Mouse (Mus musculus): ENCODE results near the gene Rhbdf2. TPM values are rescaled to one million over a fixed set of nuclear protein-coding genes. Genes with fewer than 3 reads are reported as not detected.
"Not testable (repeated sequence)": the region's sequence is repeated elsewhere in the genome, so short reads cannot be mapped to it uniquely, and the experiment has no call there.

The Rhbdf2 gene
- polyA plus RNA-seq, 1 experiment from 2014 or later, result 7.1 TPM

DNA sequence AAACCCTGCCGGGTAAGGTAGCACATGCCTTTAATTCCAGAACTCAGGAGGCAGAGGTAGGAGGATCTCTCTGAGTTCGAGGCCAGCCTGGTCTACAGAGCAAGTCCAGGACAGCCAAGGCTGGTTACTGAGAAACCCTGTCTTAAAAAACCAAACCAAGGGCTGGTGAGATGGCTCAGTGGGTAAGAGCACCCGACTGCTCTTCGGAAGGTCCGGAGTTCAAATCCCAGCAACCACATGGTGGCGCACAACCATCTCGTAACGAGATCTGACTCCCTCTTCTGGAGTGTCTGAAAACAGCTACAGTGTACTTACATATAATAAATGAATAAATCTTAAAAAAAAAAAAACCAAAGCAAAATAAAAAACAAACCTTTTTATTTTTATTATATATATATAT lies 9.8 kb upstream of the Rhbdf2 start:
- not testable (repeated sequence) for H3K4me2 ChIP-seq; H3K9ac ChIP-seq; ATAC-seq (ENCODE audit: insufficient number of reproducible peaks, low FRiP score, low TSS enrichment, low read depth); H3K4me1 ChIP-seq; H3K27ac ChIP-seq; H3K4me3 ChIP-seq; H3K36me3 ChIP-seq; H3K27me3 ChIP-seq; H3K9me3 ChIP-seq
- 70% methylated on average over 8 of the region's 8 CpGs for WGBS

DNA sequence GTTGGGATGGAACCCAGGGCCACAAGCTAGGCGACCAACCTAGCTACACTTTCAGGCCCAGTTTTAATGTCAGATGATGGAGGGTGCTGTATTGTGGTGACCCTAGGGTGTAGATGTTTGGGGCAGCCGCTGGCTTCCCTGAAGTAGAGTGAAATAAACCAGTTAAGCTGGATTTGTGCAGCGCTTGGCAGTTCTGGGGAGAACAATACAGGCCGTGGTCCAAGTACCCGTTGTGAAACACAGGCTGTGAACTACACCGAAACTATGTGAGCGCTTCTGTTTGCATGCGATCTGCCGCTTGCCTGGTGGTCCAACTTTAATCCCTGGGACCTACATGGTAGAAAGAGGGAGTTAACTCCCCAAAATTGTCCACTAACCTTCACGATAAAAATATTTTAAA lies 6.1 kb upstream of the Rhbdf2 start:
- Histone ChIP-seq H3K27me3 (no peaks in the 10 kb centered on the region), H3K4me2 (no peak overlapping the region), H3K4me3 (no peak overlapping the region), H3K9ac (no peak overlapping the region), H3K4me1 (no peaks in the 10 kb centered on the region), H3K36me3 (no peaks in the 10 kb centered on the region), H3K27ac (no peak overlapping the region), H3K9me3 (no peaks in the 10 kb centered on the region)
- 67% methylated on average over 10 of the region's 10 CpGs for WGBS
- no peak for ATAC-seq (ENCODE audit: insufficient number of reproducible peaks, low FRiP score, low TSS enrichment, low read depth)

DNA sequence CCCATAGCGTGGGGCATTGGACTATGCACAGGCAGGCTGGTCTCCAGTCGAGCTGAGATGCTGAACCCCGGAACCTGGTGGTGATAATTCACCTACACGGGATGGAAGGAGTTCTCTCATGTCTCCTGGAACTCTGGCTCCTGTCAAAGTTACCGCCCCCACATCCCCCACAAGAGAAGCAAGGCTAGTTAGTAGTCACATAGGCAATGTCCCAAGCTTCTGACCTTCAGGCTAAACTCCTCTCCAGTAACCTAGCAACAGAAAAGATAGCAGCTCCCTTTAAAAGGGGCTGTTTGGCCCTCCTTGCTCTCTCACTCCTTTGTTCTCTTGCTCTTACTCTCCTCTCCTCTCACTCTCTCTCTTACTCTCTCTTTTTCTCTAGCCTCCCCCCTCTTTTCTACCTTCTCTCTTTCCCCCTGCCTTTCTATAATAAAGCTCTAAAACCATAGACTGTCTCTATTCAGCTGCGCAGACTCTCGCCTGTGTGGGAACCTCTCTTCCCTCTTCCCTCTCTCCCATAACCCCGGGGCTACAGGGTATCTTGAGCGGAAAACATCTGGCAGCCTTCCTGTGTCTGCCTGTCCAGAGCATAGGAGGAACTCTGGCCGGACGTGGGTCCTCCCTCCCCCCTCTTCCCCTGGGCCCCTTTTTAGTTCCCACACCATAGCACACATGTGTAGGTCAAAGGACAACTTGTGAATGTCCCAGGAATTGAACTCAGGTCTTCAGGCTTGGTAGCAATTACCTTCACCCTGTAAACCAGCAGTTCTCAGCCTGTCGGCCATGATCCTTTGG lies 3.5 kb upstream of the Rhbdf2 start:
- H3K36me3 ChIP-seq, result no peaks in the 10 kb centered on the region
- no peaks in the 10 kb centered on the region for H3K4me1 ChIP-seq
- no peak overlapping the region for H3K4me3 ChIP-seq
- WGBS, result 27% methylated on average over 12 of the region's 12 CpGs
- H3K27ac ChIP-seq, result no peak overlapping the region
- no peaks in the 10 kb centered on the region for H3K9me3 ChIP-seq
- H3K9ac ChIP-seq, result no peak overlapping the region
- no peaks in the 10 kb centered on the region for H3K27me3 ChIP-seq
- no peak overlapping the region for H3K4me2 ChIP-seq
- ATAC-seq (ENCODE audit: insufficient number of reproducible peaks, low FRiP score, low TSS enrichment, low read depth), result no peak

DNA sequence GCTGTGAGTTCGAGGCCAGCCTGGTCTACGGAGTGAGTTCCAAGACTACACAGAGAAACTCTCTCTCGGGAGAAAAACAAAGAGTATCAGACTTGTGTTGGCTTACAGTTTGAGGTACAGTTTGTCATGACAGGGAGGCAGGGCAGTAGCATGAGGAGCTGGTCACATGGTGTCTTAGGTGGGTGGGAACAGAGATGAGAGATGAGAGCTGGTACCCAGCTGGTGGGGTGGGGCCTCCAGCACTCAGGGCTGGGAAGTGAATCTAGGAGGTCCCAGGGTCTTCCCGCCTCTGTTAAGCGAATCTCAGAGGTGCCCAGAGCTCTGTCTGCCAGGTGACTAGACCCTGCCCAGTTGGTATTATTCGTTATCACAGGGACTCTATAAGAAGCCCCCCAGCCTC lies 2.7 kb upstream of the Rhbdf2 start:
- no peak for ATAC-seq (ENCODE audit: insufficient number of reproducible peaks, low FRiP score, low TSS enrichment, low read depth)

DNA sequence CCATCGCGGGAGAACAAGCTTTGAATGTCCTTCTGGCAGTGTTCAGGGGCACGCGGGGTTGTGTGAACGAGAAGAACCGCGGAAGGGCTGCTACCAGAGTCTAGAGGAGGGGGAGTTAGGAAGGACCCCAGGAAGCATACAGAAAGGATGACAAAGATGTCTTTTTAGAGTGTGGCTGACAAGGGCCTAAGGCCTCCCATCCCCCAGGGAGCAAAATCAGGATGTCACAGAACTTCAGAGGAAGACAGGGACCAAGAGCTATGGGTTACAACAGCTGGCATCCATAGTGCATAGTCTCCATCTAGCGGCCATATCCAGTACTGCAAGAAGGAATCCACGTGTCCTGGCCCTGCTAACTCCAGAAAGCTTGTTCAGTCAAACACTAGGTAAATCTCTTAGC lies 1.9 kb upstream of the Rhbdf2 start:
- H3K4me2 ChIP-seq, result no peak overlapping the region
- ATAC-seq (ENCODE audit: insufficient number of reproducible peaks, low FRiP score, low TSS enrichment, low read depth), result no peak
- H3K36me3 ChIP-seq, result no peaks in the 10 kb centered on the region
- no peaks in the 10 kb centered on the region for H3K27me3 ChIP-seq
- peaks cover 8% of the 10 kb centered on the region for H3K4me1 ChIP-seq
- no peak overlapping the region for H3K4me3 ChIP-seq
- no peak overlapping the region for H3K9ac ChIP-seq
- no peaks in the 10 kb centered on the region for H3K9me3 ChIP-seq
- 58% methylated on average over 9 of the region's 9 CpGs for WGBS
- H3K27ac ChIP-seq, result no peak overlapping the region

More for the DNA sequence above, 2.7 kb upstream of the Rhbdf2 start:
- no peaks in the 10 kb centered on the region for H3K36me3 ChIP-seq
- no peaks in the 10 kb centered on the region for H3K27me3 ChIP-seq
- no peak overlapping the region for H3K4me2 ChIP-seq
- H3K4me1 ChIP-seq, result peaks cover under 1% of the 10 kb centered on the region
- H3K9me3 ChIP-seq, result no peaks in the 10 kb centered on the region
- no peak overlapping the region for H3K27ac ChIP-seq
- no peak overlapping the region for H3K9ac ChIP-seq
- H3K4me3 ChIP-seq, result no peak overlapping the region
- 91% methylated on average over 6 of the region's 6 CpGs for WGBS

DNA sequence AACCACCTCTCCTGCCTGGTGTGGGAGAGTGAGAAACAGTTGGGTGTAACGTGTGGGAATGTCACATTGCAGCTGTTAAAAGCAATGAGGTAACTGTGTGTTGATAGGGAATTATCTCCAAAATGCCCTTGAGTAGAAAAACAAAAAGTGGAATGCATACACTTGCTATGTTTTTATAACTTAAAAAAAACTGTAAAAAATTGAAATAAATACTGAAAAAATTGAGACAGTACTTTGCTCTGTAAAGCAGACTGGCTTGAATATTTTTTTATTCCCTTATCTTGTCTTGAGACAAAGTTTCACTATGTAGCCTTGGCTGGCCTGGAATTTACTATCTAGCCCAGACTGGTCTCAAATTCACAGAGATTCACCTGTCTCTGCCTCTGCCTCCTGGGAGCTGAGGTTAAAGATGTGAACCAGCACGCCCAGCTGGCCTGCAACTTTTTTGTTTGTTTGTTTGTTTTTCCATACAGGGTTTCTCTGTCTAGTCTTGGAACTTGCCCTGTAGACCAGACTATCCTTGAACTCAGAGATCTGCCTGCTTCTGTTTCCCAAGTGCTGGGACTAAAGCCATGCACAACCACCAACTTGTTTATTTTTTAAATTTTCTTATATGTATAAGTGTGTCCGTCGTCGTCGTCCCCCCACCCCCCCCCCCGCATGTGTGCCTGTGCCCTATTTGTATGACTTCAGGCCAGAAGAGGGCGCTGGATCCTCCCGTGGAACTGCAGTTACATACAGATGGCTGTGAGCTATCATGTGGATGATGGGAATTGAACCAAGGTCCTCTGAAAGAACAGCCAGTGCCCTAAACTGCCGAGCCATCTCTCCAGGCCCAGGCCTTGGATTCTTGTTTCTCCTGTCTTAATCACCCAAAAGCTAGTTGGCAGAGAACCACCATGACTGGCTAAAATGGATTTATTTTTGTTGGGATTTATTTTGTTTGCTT lies 527 bp upstream of the Rhbdf2 start:
- H3K9me3 ChIP-seq, result no peaks in the 10 kb centered on the region
- no peak overlapping the region for H3K4me3 ChIP-seq
- H3K27me3 ChIP-seq, result no peaks in the 10 kb centered on the region
- WGBS, result 40% methylated on average over 10 of the region's 10 CpGs
- H3K4me2 ChIP-seq, result no peak overlapping the region
- H3K4me1 ChIP-seq, result peaks cover 21% of the 10 kb centered on the region
- no peak overlapping the region for H3K27ac ChIP-seq
- H3K9ac ChIP-seq, result no peak overlapping the region
- no peaks in the 10 kb centered on the region for H3K36me3 ChIP-seq
- no peak for ATAC-seq (ENCODE audit: insufficient number of reproducible peaks, low FRiP score, low TSS enrichment, low read depth)

DNA sequence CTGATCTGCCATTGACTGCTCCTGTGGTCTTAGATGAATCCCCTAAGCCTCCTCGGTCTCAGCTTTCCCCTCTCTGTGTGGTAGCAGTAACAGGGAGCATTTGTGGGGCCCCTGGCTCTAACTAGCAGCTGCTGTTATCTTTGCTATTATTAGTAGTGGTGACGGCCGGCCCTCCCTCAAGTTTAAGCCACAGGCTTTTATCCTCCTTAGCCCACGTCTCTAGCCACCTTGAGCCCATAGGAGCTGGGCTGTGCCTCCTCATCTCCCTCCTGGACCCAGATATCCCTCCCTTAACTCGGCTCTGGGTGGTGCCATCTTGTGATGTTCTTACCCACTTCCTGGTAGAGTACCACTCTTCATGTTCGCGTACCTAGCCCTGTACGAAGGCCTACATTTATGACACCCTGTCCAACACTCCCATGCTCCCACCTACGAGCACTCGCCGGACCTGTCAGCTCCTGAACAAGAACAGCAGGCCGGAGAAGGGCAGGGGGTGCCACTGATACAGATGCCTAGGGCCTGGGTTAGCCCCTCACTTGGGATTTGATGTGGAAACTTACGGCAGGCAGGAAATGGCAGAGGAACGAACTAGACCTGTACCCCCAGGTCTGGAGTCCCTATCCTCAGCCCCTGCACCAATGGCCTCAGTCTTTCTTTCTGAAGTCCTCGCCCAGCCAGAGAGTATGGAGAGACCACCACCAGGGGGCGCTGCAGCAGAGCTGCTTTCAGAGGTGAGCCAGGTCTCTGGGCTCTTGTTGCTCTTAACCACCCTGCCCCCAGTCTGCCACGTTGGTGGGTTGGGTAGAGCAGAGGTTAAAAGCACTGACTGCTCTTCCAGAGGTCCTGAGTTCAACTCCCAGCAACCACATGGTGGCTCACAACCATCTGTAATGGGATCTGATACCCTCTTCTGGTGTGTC lies 1.5 kb downstream of the Rhbdf2 start:
- H3K36me3 ChIP-seq, result no peaks in the 10 kb centered on the region
- ATAC-seq (ENCODE audit: insufficient number of reproducible peaks, low FRiP score, low TSS enrichment, low read depth), result no peak
- no peak overlapping the region for H3K9ac ChIP-seq
- H3K27me3 ChIP-seq, result no peaks in the 10 kb centered on the region
- H3K4me3 ChIP-seq, result no peak overlapping the region
- no peak overlapping the region for H3K27ac ChIP-seq
- H3K4me1 ChIP-seq, result peaks cover 41% of the 10 kb centered on the region
- no peak overlapping the region for H3K4me2 ChIP-seq
- no peaks in the 10 kb centered on the region for H3K9me3 ChIP-seq
- 78% methylated on average over 17 of the region's 17 CpGs for WGBS

DNA sequence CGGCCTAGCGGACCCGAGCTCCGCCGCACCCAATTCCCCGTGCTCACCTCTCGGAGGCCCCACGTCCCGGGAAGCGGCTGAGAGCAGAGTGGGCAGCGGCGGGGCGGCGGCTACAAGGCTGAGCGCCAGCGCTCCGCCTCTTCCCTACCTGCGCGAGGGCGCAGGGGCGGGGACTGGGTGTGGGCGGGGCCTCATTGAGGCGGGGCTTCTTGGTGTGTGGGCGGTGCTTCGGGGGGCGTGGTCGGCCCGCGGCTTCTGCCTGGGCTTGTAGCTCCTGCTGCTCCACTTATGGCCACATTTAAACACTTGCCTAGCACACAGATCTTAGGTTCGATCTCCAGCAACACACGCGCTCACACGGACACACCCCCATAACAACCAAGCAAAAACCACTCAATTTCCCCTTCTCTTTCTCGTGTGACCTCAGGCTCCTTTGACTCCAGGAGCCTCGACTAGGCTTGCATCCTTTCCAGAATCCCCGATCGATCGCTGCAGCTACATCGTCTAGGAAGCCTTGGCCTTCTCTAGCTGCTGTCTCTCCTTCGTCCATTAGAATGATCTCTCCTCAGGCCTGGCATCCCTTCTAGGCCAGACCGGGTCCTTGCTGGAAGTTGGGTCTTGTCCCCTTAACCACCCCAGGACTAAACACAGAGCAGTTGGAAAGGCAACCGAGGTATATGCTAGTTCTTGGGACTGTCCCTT lies 2.5 kb downstream of the Rhbdf2 start:
- Histone ChIP-seq H3K27ac (0 out of 2 replicates have a peak overlapping the region, but pooled peaks have one; percentile 5), H3K36me3 (no peaks in the 10 kb centered on the region), H3K4me2 (peak overlapping the region; percentile 90), H3K9ac (peak overlapping the region; percentile 47), H3K9me3 (no peaks in the 10 kb centered on the region), H3K4me1 (peaks cover 51% of the 10 kb centered on the region), H3K27me3 (no peaks in the 10 kb centered on the region), H3K4me3 (peak overlapping the region; percentile 61)
- WGBS, result 12% methylated on average over 42 of the region's 42 CpGs
- ATAC-seq (ENCODE audit: insufficient number of reproducible peaks, low FRiP score, low TSS enrichment, low read depth), result peak; percentile 54

DNA sequence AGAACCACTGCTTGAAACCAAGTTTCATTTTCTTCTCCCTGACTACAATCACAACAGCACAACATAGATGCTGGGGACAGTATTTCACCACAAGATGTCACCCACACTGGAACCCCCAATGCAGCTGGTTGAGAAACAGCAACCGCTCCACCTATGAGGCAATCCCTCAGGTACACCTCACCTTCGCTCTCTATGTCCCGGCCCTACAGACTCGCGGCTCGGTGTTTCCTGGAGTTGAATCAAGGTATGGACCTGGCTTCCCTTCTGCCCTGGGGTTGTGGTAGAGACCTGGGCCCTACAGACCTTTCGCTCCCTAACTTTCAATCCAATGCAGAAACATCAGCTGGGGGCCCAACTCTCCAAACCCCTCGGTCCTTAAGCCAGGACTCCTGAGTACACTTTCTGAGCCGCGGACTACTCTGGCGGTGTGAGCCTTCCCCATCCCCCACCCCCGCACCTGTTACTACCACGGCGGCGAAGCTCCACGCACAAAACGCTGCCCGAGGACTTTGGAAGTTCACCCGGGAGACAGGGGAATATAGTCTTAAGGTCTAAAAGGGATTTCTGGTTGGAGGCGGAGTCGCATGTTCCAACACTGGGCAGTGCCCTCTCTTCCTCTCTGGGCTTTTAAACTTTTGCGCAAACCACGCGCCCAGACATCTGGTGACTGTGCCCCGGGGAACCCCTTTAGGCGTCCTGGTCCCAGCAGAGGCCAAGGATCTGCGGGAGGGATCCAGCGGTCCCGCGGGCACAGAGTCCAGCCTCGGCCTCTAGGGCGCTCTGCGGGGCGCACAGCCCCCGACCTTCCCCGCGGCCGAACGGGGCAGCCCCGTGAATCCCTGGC lies 3.3 kb downstream of the Rhbdf2 start:
- peaks cover 59% of the 10 kb centered on the region for H3K4me1 ChIP-seq
- H3K9ac ChIP-seq, result peak overlapping the region; percentile 47
- H3K27me3 ChIP-seq, result no peaks in the 10 kb centered on the region
- H3K4me3 ChIP-seq, result peak overlapping the region; percentile 61
- ATAC-seq (ENCODE audit: insufficient number of reproducible peaks, low FRiP score, low TSS enrichment, low read depth), result no peak
- H3K27ac ChIP-seq, result 0 out of 2 replicates have a peak overlapping the region, but pooled peaks have one; percentile 5
- H3K36me3 ChIP-seq, result no peaks in the 10 kb centered on the region
- WGBS, result 6% methylated on average over 39 of the region's 40 CpGs
- H3K9me3 ChIP-seq, result no peaks in the 10 kb centered on the region
- peak overlapping the region; percentile 90 for H3K4me2 ChIP-seq

DNA sequence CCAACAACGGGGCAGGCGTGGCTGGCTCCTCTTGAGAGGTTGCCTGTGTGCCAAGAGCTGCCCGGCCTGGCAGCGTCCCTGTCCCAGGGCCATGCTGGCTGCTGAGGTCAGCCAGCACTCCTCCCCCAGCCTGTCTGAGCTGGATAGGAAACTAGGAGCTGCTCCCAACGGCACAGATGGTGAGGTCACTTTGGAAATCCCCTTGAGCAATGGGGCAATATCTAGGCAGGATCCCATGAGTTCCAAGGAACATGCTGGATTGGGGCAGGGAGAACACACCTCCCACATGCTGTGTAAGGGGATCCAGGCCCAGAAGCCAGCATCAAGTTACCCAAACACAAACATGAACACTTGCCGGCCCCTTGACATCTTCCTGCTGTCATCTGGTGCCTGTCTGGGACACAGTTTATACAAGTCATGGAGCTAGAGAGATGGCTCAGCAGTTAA lies 5.5 kb downstream of the Rhbdf2 start:
- Histone ChIP-seq H3K4me1 (peaks cover 80% of the 10 kb centered on the region), H3K4me2 (no peak overlapping the region), H3K9ac (no peak overlapping the region), H3K4me3 (no peak overlapping the region), H3K9me3 (no peaks in the 10 kb centered on the region), H3K27ac (peak overlapping the region; percentile 12; the same call in 1 of the 2 replicates), H3K36me3 (no peaks in the 10 kb centered on the region), H3K27me3 (no peaks in the 10 kb centered on the region)
- WGBS, result 30% methylated on average over 6 of the region's 6 CpGs
- ATAC-seq (ENCODE audit: insufficient number of reproducible peaks, low FRiP score, low TSS enrichment, low read depth), result no peak

Data from limb, embryonic 15.5 days (tissue).